Comparison of ENCODE assay signal across 20 mouse cellular contexts in the genomic region with DNA sequence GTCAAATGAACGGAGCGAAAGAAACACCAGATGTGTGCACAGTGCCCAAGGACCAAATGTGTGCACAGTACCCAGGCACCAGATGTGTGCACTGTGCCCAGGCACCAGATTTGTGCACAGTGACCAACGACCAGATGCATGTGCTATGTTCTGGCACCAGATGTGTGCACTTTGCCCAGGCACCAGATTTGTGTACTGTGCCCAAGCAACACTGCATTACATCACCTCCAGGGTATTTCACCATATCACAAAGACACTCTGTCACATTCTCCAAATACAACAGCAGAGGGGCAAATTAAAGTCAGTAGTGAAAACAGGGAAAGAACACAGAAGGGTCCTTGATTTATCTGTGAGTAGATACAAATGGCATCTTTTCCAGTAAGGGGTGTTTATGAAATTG.
DNase-seq lines count a peak whose midpoint lies in the region; ATAC-seq lines count a peak whose summit lies in the region.
"Had no signal": no experiment of that assay in that cellular context is flagged by ENCODE, and none has a peak within 500 bp of the region (broad histone marks: within the 10 kb centered on the region; RNA-seq: fewer than 3 reads in every experiment).

No protein-coding gene starts in this region.

- ATAC-seq in hindbrain, embryonic 14.5 days (ENCODE audit: low FRiP score), result peak; percentile 43; the same call in 1 of the 2 replicates
- ATAC-seq in hindbrain, embryonic 12.5 days (ENCODE audit: low FRiP score), result no peak
- ATAC-seq in megakaryocyte, adult 5-6 weeks (ENCODE audit: poor library complexity, severe bottlenecking), result no peak
- ATAC-seq: CD4-positive, CD25-positive, alpha-beta regulatory T cell, adult 4 months; forebrain, postnatal 0 days; intestine, embryonic 16.5 days had no signal

- H3K4me3 ChIP-seq in hindbrain, embryonic 14.5 days (replicated peaks; ENCODE audit: low read length), result no peak overlapping the region
- no peak overlapping the region for H3K4me3 ChIP-seq in hindbrain, embryonic 12.5 days
- H3K4me3 ChIP-seq in megakaryocyte, embryonic 14.5 days (replicated peaks), result peak overlapping the region; percentile 47
- H3K4me3 ChIP-seq: forebrain, embryonic 12.5 days; hindbrain, embryonic 15.5 days had no signal

- peak; percentile 2 for DNase-seq in adrenal gland, postnatal 10 days
- no peak for DNase-seq in adrenal gland, adult 8-10 months
- no peak for DNase-seq in hindbrain, embryonic 14.5 days (ENCODE audit: low spot score)
- DNase-seq in embryo, embryonic 11 days, result no peak
- DNase-seq: adrenal gland, postnatal 25 days; B cell, adult 2 months; cerebellum, adult 18-20 months; cerebellum, adult 9-11 months; cerebellum, postnatal 36 days; forebrain, postnatal 0 days; gastrocnemius, postnatal 14 days; heart, postnatal 14 days had no signal

- H3K9me3 ChIP-seq in hindbrain, embryonic 14.5 days (ENCODE audit: control insufficient read depth, low read length), result no peaks in the 10 kb centered on the region
- H3K9me3 ChIP-seq in hindbrain, embryonic 12.5 days (replicated peaks), result no peaks in the 10 kb centered on the region
- H3K9me3 ChIP-seq in megakaryocyte, embryonic 14.5 days, result peaks cover 10% of the 10 kb centered on the region; the same call in 1 of the 2 replicates
- H3K9me3 ChIP-seq: forebrain, embryonic 12.5 days; hindbrain, embryonic 15.5 days had no signal

- H3K4me2 ChIP-seq in hindbrain, embryonic 14.5 days (replicated peaks), result no peak overlapping the region
- H3K4me2 ChIP-seq in hindbrain, embryonic 12.5 days (replicated peaks), result no peak overlapping the region
- H3K4me2 ChIP-seq: forebrain, embryonic 12.5 days; hindbrain, embryonic 15.5 days had no signal

- H3K4me1 ChIP-seq in hindbrain, embryonic 14.5 days (replicated peaks; ENCODE audit: control insufficient read depth, insufficient read depth, low read length), result no peaks in the 10 kb centered on the region
- H3K4me1 ChIP-seq in hindbrain, embryonic 12.5 days, result no peaks in the 10 kb centered on the region
- no peaks in the 10 kb centered on the region for H3K4me1 ChIP-seq in megakaryocyte, embryonic 14.5 days
- H3K4me1 ChIP-seq: forebrain, embryonic 12.5 days; hindbrain, embryonic 15.5 days had no signal

- H3K9ac ChIP-seq in hindbrain, embryonic 14.5 days, result no peak overlapping the region
- no peak overlapping the region for H3K9ac ChIP-seq in hindbrain, embryonic 12.5 days
- H3K9ac ChIP-seq: forebrain, embryonic 12.5 days; forebrain, postnatal 0 days; hindbrain, embryonic 15.5 days had no signal

- H3K27ac ChIP-seq in hindbrain, embryonic 14.5 days, result no peak overlapping the region
- no peak overlapping the region for H3K27ac ChIP-seq in hindbrain, embryonic 12.5 days
- H3K27ac ChIP-seq: forebrain, embryonic 12.5 days; hindbrain, embryonic 15.5 days had no signal

- no peaks in the 10 kb centered on the region for H3K36me3 ChIP-seq in hindbrain, embryonic 14.5 days (replicated peaks; ENCODE audit: control insufficient read depth, insufficient read depth)
- no peaks in the 10 kb centered on the region for H3K36me3 ChIP-seq in hindbrain, embryonic 12.5 days
- no peaks in the 10 kb centered on the region for H3K36me3 ChIP-seq in megakaryocyte, embryonic 14.5 days (replicated peaks; ENCODE audit: low read length)
- H3K36me3 ChIP-seq: forebrain, embryonic 12.5 days; G1E; hindbrain, embryonic 15.5 days had no signal

- 80% methylated on average over 3 of the region's 3 CpGs for WGBS in hindbrain, embryonic 14.5 days
- WGBS in hindbrain, embryonic 12.5 days, result 79% methylated on average over 3 of the region's 3 CpGs

- H3K27me3 ChIP-seq in hindbrain, embryonic 14.5 days (ENCODE audit: control insufficient read depth, insufficient read depth, low read length), result no peaks in the 10 kb centered on the region
- no peaks in the 10 kb centered on the region for H3K27me3 ChIP-seq in hindbrain, embryonic 12.5 days
- H3K27me3 ChIP-seq in megakaryocyte, embryonic 14.5 days (replicated peaks), result no peaks in the 10 kb centered on the region
- H3K27me3 ChIP-seq: forebrain, embryonic 12.5 days; hindbrain, embryonic 15.5 days had no signal
